Mouse (Mus musculus): ENCODE measurements around the gene Sema4d. TPM values are rescaled to one million over a fixed set of nuclear protein-coding genes. Genes with fewer than 3 reads are reported as not detected.
"Not testable (repeated sequence)": the region's sequence is repeated elsewhere in the genome, so short reads cannot be mapped to it uniquely, and the experiment has no call there.

Sema4d gene
- total RNA-seq, 1 experiment from 2014 or later: 131 TPM

DNA sequence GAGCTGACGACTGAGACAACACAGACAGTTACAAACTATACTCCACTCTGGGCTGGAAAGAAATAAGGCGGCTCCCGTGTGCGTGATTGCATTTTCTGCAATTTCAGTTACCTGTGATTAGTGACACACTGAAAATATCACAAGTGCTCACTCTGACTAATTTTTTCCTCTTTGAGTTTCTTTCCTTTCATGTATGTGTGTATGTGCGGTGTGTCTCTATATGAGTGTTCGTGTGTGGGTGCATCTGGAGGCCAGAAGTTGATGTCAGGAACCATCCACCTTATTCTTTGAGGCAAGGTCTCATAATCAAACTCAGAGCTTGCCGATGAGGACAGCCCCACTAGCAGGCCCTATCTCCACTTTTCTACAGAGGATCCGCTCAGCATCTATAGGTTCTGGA lies 81.5 kb downstream of the Sema4d start:
- ATAC-seq (ENCODE audit: extremely low read depth, insufficient number of reproducible peaks, low FRiP score, poor library complexity, severe bottlenecking): no peak

DNA sequence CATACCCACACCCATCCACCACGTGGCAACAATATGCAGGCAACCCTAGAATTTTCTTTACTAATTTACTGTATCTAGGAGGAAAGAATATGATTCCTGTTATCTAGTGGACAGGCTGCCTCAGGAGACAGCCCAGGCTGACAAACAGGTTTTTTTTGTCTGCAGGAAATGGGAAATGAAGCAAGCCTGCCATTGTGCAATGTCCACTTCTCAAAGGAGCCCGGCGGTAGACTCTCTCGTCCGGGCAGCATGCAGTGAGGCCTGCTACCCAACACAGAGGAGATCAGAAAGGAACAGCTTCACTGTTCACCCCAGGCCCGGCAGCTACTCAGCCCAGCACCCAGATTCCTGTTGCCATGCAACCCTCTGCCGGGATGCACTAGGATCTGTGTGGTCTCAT lies 82.8 kb downstream of the Sema4d start:
- peak; percentile 44; the same call in 1 of the 2 replicates for ATAC-seq (ENCODE audit: extremely low read depth, insufficient number of reproducible peaks, low FRiP score, poor library complexity, severe bottlenecking)

DNA sequence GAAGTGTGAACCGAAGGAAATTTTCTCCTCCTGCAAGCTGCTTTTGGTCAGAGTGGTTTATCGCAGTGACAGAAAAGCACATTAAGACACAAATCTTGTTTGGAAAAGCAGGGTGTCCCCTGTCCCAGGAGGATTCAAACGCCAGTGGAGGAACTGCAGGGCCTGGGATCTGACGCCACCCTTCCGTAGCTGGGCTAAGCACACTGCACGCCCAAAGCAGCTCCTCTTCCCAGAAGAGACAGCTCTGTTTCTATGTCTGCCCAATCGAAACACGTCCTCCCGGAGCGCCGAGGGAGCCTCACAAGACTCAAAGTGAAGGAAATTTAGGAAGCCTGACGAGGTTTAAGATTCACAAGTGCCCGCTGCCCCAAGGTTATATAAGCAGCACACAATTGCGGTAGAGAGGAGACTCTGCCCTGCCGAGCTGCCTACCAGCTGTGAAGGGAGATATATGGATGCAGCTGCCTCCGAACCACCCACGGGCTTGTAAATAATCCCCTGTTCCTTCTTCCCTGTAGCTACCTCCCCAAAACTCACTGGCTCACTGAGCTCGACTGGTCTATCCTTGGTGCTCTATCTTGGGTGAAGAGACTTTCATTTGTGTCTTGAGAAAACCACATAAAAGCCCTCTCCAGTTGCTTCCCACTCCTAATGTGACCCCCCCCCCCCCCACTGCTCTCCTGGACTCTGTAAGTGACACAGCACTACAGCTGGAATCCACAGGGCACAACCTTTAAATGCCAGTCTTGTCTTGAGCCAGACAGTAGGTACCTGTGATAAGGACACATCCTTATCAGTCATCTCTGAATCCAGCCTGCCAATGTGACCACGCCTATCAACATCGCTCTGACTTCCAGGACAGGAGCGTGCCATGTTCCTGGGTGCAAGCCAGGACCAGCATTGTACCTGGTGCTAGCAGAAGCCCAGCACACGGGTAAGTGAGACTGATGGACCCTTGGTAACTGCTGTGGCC lies 87.4 kb downstream of the Sema4d start:
- ATAC-seq (ENCODE audit: extremely low read depth, insufficient number of reproducible peaks, low FRiP score, poor library complexity, severe bottlenecking): no peak

DNA sequence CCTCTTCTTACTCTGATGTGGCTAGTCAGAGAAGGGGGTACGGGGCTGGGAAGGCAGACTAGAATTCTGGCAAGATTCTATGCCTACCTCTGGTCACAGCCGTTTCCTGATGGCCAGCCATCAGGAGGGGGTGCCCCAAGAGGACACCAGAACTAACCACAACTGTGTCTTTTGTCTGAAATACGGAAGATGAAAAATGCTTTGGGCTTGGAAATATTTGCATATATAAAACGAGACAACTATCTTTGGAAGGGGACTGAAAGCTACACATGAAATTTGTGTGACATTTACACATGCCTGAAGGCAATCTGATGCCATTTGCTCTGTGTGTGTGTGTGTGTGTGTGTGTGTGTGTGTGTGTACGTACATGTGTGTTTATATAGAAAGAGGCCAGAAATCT lies 89.7 kb downstream of the Sema4d start:
- no peak for ATAC-seq (ENCODE audit: extremely low read depth, insufficient number of reproducible peaks, low FRiP score, poor library complexity, severe bottlenecking)

DNA sequence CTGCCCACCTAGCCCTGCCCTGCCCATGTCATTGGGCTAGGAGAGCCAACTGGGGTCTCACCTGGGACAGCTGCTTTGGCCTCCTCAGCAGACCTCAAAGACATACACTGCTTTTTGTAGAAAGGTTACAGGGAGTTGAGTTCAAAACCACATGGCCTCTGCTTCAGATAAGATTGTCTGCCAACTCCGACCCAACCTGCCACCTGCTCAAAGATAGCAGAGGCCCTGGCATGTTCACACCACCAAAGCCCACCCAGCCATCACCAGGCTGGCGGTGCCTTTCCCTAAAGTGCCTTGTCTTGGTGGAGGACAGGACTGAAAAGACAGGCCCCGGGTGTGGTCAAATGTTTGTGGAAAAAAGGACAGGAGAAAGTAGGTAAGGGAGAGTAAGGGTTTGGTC lies 95.2 kb downstream of the Sema4d start:
- no peak for ATAC-seq (ENCODE audit: extremely low read depth, insufficient number of reproducible peaks, low FRiP score, poor library complexity, severe bottlenecking)

DNA sequence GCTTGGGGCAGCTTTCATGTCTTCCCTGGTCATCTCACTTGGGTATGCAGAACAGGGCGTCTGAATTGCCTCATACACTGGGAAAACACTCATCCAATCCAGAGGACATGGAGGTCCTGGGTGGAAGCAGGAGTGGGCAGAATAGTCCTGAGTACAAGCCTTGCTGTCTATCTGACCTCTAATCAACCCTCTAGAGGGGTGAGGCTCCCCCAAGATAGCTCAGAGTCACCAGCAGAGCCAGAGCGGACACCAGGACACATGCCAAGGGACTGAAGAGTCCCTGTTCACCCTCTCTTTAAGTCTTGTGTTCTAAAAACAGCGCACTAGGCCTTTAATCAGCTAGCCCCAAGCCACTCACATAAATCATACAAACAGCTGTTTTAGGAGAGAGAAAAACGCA lies 95.7 kb downstream of the Sema4d start:
- no peak for ATAC-seq (ENCODE audit: extremely low read depth, insufficient number of reproducible peaks, low FRiP score, poor library complexity, severe bottlenecking)

DNA sequence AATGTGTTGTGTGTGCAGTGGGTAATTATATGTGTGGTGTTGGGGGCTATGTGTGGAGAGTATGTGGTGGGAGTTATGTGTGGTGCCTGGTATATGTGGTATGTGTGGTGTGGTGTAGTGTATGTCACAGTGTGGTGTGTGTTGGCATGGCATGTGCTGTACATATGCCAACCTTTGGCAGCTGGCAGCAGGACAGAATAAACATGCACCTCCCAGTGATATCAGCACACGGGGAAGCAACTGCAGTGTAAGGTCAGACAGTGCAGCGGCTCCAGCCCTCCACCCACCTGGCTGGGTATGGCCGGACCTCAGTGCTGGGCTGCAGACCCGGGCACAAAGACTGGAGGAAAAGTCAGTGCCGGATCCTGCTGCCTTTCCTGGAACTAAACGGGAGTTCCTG lies 96.1 kb downstream of the Sema4d start:
- no peak for ATAC-seq (ENCODE audit: extremely low read depth, insufficient number of reproducible peaks, low FRiP score, poor library complexity, severe bottlenecking)

DNA sequence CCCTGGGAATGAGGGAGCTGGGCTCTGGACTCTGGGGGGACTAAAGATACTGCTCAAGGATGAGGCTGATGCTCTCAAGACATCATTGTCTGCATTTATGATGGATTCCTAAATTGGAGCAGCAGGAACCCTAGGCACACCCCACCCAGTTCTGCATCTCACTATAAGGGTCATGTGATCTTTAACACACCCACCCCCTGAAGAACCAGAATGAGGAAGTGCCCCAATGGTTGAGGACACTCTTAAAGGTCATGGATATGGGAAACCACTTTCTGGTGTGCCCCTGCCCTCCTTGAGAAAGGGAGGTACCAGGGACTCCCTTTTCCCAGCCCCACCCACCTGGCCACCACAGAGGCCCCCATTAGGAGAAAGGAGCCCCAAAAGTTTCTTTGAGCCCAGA lies 97.1 kb downstream of the Sema4d start:
- no peak for ATAC-seq (ENCODE audit: extremely low read depth, insufficient number of reproducible peaks, low FRiP score, poor library complexity, severe bottlenecking)

DNA sequence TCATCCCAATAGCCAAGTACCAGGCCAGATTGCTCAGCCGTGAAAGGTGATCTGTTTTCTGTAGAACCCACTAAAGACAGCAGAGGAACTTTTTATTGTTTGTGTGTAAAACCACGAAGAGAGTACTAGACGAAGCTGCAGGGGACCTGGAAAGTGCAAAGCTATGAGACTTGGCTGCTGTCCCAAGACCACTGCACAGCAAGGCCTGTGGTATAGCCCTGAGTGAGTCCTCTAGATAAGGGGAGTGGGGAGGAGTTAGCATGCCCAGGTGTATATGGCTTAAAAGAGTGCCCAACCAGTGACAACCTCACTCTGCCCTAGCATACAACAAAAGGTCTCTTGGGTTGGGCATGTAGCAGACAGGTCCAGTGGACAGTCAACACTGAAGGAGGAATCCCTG lies 104.9 kb downstream of the Sema4d start:
- ATAC-seq (ENCODE audit: extremely low read depth, insufficient number of reproducible peaks, low FRiP score, poor library complexity, severe bottlenecking): no peak

DNA sequence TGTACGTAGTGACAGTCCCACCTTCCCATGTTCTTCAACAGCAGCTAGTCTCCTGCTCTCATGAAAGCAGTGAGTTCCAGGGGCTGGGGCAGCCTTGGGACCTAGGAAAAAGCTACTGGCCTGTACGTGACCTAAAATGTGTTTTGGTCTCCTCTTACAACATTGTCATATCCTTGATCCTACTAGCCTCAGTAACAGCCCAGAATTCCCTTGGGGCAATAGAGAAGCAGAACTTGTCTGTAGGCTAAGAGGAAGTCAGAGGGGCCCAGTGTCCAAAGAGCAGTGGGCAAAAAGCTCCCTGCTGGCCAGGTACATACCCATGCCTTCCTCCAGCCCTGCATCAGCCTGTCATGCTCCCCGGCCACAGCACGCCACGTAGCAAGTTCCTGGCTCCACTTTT lies 106.6 kb downstream of the Sema4d start:
- no peak for ATAC-seq (ENCODE audit: extremely low read depth, insufficient number of reproducible peaks, low FRiP score, poor library complexity, severe bottlenecking)

DNA sequence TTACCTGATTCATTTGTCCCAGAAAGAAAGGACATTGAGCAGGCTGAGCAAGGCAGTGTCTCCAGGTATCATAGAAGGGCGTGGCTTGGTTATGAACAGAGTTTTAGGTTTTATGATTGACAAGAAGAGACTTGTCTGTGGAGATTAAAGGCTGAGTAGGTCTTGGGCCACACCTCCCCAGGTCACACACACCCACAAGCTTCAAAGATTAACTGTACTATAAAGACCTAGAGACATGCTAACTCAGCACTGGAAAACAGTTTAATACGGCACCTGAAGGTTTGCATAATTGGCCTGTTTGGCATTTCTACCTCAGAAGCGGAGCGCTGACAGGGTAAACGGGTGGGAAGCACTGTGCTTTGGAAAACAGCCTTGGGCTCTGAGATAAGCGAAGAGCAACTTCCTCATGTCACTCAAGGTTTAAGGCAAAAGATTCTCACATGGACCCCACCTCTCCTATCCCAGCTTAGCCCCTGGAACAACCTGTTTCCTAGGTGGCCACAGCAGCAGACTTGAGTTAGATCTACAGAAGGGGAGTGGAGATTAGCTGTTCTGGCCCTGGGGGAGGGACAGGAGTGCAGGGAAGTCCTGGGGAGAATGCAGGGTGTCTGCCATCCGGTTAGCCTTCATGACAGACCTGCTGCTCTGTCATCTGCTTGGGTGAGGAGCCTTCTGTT lies 108.1 kb downstream of the Sema4d start:
- no peak for ATAC-seq (ENCODE audit: extremely low read depth, insufficient number of reproducible peaks, low FRiP score, poor library complexity, severe bottlenecking)

DNA sequence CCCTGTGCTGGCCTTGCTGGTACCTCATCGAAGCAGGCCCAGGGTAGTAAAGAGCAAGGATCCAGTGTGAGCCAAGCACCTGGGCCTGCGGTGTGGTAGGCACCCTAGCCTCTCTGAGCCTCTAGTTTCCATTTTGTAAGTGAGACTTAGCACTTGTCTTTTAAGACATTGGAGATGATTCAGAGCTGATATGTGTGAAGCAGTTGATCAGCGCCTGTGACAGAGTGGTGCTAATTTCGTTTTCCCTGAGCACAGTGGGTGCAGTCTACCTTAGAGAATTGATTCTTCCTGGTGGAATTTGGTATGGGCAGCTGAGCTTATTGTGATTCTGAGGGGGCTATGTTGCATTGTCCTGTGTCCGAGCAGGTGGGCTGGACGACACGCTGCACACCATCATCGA lies 111.9 kb downstream of the Sema4d start:
- no peak for ATAC-seq (ENCODE audit: extremely low read depth, insufficient number of reproducible peaks, low FRiP score, poor library complexity, severe bottlenecking)

DNA sequence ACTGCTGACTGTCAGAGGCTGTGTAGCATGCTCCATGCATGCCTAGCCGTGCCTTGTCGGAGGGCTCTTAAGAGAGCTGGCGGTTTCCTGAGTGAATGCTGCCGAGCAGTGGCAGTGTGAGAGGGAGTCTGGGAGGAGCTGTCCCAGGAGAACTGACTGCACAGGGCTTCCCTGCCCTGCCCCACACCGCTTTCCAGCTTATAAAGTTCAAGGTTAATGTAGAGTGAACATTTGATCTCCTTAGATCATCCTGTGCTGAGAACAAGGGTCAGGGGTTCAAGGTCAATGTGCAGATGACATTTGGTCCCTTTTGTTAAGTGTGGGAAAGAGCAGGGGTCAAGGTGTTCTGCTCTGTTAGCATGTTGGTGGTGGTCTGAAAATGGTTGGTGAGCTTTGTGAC lies 112.5 kb downstream of the Sema4d start:
- no peak for ATAC-seq (ENCODE audit: extremely low read depth, insufficient number of reproducible peaks, low FRiP score, poor library complexity, severe bottlenecking)

DNA sequence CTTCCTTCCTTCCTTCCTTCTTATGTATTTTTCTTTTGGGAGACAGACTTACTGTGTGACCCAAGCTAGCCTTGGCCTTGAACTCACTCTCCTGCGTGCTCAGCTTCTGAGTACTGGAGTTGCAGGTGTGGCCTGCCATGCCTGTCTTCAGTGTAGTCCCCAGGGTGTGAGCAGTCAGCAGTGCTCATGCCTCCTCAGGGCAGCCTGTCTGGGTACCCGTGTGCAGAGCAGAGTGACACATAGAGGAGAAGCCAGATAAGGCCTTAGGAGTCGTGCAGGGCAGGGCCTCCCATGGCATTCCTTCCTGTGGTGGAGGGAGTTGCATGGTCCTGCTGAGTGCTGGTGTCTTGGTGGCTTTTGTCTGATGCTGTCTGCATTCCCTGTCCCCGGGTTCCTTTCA lies 114.2 kb downstream of the Sema4d start:
- ATAC-seq (ENCODE audit: extremely low read depth, insufficient number of reproducible peaks, low FRiP score, poor library complexity, severe bottlenecking): no peak

DNA sequence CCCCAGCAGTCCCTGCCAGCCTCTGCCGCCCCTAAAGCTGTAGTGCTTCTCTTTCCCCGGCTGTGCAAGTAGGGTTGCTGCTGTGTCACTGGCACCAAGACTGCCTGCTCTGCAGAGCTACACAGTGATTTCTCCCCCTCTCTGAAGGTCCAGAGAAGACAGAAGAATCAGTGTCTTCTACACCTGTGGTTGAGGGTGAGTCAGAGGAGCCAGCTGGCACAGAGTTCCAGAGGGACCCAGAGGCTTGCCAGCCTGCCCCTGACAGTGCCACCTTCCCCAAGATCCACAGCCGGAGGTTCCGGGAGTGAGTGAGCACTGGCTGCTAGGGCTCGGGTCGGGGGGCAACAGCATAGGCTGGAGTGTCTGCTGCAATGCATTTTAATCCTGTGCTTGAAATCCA lies 114.9 kb downstream of the Sema4d start:
- ATAC-seq (ENCODE audit: extremely low read depth, insufficient number of reproducible peaks, low FRiP score, poor library complexity, severe bottlenecking): no peak

DNA sequence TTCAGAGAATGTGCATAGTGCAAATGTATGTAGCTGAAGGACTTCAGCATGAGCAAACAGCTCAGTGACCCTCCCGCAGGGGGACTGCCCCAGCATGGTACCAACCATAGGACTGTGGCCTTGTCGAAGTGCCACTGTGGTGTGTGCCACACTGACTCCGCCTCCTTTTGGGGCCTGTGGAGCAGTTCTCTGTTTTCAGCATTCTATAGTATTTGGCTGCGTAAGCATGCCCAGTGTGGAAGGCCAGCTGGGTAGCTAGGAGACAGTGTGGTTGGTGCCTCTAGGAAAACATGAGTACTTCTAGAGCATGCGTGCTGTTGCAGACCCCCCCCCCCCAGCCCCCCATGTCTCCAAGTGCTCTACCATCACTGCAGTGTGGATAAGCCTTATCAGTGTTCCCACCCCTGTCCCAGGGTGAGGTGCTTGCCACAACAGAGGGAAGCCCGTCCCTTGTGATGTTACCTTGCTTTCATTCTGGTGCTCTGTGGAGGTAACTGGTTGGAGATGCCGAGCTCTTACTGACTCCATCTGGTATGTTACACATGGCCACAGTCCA lies 115.8 kb downstream of the Sema4d start:
- ATAC-seq (ENCODE audit: extremely low read depth, insufficient number of reproducible peaks, low FRiP score, poor library complexity, severe bottlenecking): no peak

DNA sequence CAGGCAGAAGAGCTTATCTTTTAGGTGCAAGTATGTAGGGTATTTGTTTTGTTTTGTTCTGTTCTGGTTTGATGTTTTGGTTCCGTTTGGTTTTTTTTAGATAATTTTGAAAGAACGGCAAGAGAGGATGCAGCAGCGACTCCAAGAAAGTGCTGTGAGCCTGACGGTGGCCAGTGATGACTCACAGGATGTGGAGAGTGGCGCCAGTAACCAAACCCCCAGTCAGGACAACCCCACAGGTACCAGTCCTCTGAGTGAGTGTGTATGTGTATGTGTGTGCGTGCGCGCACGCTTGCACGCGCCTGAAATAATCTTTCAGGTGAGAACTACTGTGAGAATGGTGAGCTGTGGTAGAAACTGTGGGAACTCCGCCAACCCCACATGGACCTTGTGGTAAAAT lies 116.5 kb downstream of the Sema4d start:
- no peak for ATAC-seq (ENCODE audit: extremely low read depth, insufficient number of reproducible peaks, low FRiP score, poor library complexity, severe bottlenecking)

DNA sequence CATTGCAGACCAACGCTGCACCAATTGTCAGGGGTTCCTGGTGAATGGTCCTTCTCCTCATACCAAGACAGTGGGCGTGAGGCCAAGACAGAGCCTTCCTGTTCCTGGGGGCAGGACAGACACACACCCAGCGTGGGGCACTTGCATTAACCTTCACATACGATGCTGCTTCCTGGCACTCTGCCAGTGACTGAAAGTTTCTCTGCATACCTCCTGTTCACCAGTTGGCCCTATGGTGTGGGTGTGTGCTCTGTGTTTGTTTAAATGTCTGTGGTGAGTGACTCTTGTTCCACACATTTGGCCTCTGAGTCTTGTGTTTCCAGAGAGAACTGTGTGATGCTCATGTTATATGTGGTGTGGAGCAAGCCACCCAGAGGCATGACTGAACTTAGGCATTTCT lies 116.9 kb downstream of the Sema4d start:
- no peak for ATAC-seq (ENCODE audit: extremely low read depth, insufficient number of reproducible peaks, low FRiP score, poor library complexity, severe bottlenecking)

DNA sequence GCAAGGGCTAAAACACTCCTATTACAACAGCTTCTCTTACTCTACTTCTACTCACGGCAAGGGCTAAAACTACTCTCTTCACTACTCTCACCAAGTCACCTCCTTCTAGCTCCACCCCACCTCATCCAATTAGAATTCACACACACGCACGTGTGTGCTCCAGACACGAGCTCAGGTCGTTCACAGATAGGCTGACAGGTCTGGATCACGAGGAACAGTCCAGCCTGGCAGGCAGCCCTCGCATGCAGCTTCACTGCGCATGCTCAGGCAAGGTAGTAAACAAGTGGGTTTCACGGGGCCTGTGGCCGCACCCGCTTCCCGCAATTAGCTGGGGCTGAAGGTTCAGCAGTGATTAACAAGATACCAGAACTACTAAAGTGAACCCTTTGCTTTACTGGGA lies 125.4 kb downstream of the Sema4d start:
- ATAC-seq (ENCODE audit: extremely low read depth, insufficient number of reproducible peaks, low FRiP score, poor library complexity, severe bottlenecking): not testable (repeated sequence)

DNA sequence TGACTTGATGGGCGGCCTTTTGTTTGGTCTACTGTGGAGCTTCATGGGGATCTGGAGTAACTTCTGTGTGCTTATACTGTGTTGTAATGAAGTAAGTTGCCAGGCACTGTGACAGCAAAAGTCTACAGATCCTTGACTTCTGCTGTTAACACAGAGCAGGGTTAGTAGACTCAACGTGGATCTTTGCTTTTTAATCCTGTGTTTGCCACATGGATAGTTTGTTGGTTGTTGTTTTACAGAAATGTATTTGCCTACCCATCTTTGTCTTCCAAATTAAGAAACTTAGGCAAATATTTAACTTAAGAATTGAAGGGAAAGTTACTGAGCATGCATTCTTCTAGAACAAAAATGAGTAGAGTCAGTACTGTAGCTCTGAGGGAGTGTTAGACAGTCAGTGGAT lies 130.0 kb downstream of the Sema4d start:
- ATAC-seq (ENCODE audit: extremely low read depth, insufficient number of reproducible peaks, low FRiP score, poor library complexity, severe bottlenecking): no peak

Measured in neutrophil, adult 5-6 weeks (primary cell).